Mouse (Mus musculus) liver, embryonic 14.5 days (tissue): ENCODE results near the gene Plcb4.

Source experiments
- CTCF ChIP-seq: IDR thresholded peaks from 2 replicates; pipeline ENCODE4 v1.5.1; 2016; ENCODE audit warnings: antibody characterized with exemption, low read depth, control low read depth
- EP300 ChIP-seq: IDR thresholded peaks from 2 replicates; pipeline ENCODE4 v1.6.1; 2016; ENCODE audit warnings: antibody characterized with exemption, low read depth

DNA sequence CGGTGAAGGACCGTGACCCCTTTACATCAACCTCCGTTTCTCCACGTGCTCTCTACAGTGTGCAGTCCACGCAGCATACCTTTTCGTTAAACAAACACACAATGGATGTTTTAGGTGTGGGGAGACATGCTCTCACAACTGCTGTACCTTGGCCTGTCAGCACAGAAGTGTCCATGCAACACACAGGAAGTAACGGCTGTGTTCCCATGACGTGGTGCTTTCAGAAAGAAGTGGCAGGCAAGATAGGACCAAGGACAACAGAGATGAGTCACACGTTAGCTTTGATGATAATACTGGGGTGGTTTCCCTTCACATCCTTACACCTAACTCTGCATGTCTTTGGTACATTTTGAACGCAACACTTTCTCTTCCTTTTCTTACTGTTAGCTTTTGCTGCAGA lies 232.3 kb downstream of the Plcb4 start:
- no peak for TF ChIP-seq CTCF
- no peak for TF ChIP-seq EP300
